Mouse (Mus musculus) midbrain, postnatal 0 days (tissue): ENCODE measurements around the gene Kif4. TPM values are rescaled to one million over a fixed set of nuclear protein-coding genes. Genes with fewer than 3 reads are reported as not detected.

ENCODE experiments used
- ATAC-seq: fragments of 200-750 bp; cut with Nextera tagmentation; 2 replicates; pipeline ENCODE4 v1.8.0; 2017; ENCODE audit warnings: moderate number of reproducible peaks, mild to moderate bottlenecking, moderate TSS enrichment, moderate library complexity; ENCODE audit not compliant: low FRiP score
- DNase-seq: peaks from one replicate; pipeline ENCODE4 v3.0.0-alpha.2; 2015; ENCODE audit warnings: low spot score
- H3K27ac ChIP-seq: fragments of 300-500 bp; sonication (generic); 2 replicates; pipeline ENCODE4 v1.5.1; 2014; ENCODE audit warnings: low read depth, mild to moderate bottlenecking, low read length, mixed read lengths
- H3K27me3 ChIP-seq: fragments of 300-500 bp; sonication (generic); 2 replicates; pipeline ENCODE4 v1.6.1; 2014; ENCODE audit warnings: low read length, control low read depth, mixed read lengths; ENCODE audit not compliant: insufficient read depth
- H3K36me3 ChIP-seq: fragments of 300-500 bp; sonication (generic); 2 replicates; pipeline ENCODE4 v1.6.1; 2014; ENCODE audit warnings: low read length, control low read depth, mixed read lengths; ENCODE audit not compliant: insufficient read depth
- H3K4me1 ChIP-seq: fragments of 300-500 bp; sonication (generic); 2 replicates; pipeline ENCODE4 v1.6.1; 2014; ENCODE audit warnings: mild to moderate bottlenecking, control low read depth, antibody characterized with exemption, low read length, mixed read lengths; ENCODE audit not compliant: insufficient read depth
- H3K4me2 ChIP-seq: fragments of 300-500 bp; sonication (generic); 2 replicates; pipeline ENCODE4 v1.6.1; 2014; ENCODE audit warnings: low read depth, mild to moderate bottlenecking, low read length, mixed read lengths; ENCODE audit not compliant: poor library complexity, severe bottlenecking
- H3K4me3 ChIP-seq: fragments of 300-500 bp; sonication (generic); 2 replicates; pipeline ENCODE4 v1.5.1; 2014; ENCODE audit warnings: low read depth, mild to moderate bottlenecking, low read length, moderate library complexity
- H3K9ac ChIP-seq: fragments of 300-500 bp; sonication (generic); replicated peaks from 2 replicates; pipeline ENCODE4 v1.6.1; 2014; ENCODE audit warnings: mild to moderate bottlenecking, low read length, moderate library complexity, mixed read lengths; ENCODE audit not compliant: poor library complexity, severe bottlenecking
- H3K9me3 ChIP-seq: fragments of 300-500 bp; sonication (generic); 2 replicates; pipeline ENCODE4 v1.6.1; 2016; ENCODE audit warnings: low read length, control low read depth
- CTCF ChIP-seq: IDR thresholded peaks from 2 replicates; pipeline ENCODE4 v1.5.1; 2016; ENCODE audit warnings: antibody characterized with exemption, mild to moderate bottlenecking
- WGBS: fragments of 180-500 bp; shearing (Covaris S2); extraction: QIAGEN DNeasy Blood & Tissue Kit; methylation state at CpG from one replicate; pipeline ENCODE4 v1.1.7; 2014; 5-methylcytosine and 5-hydroxymethylcytosine counted together
- polyA plus RNA-seq: library from polyadenylated mRNA; unstranded; fragments of >200 nt; fragmentation: Nextera tagmentation; extraction: Ambion mirVana; gene quantifications from 2 replicates; pipeline ENCODE4 v1.2.1, GENCODE M21; 2015
- total RNA-seq: library from RNA; depleted of rRNA; stranded (reverse); fragments of >200 nt; gene quantifications from 2 replicates; pipeline ENCODE4 v1.2.3, GENCODE M21; 2014; rRNA removed

Kif4 gene
- total RNA-seq (2.1 and 3.9 TPM in 2 replicates), polyA plus RNA-seq (1.3 and 1.6 TPM in 2 replicates)

DNA sequence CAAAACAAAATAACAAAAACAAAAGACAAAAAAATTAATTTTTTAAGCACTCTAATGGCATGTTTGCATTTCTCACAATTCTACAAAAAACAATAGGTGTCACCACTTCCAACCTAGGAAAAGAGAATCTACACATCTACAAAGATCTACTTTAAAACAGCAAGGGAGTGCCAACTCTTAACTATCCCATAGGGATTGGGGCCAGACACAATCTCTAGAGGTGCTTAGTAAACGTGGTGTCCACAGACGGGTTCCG, at the start of gene Kif4:
Gene Kif4, plus strand, starts transcription at position 192 of the 256 bp plus-strand sequence.
- Histone ChIP-seq H3K36me3 (0 out of 2 replicates have a peak, but pooled peaks cover 3% of the 10 kb centered on the region), H3K4me1 (no peaks in the 10 kb centered on the region), H3K9ac (peak within 1 kb of the TSS; percentile 52; the same call in 1 of the 2 replicates), H3K4me2 (peak within 1 kb of the TSS; percentile 87), H3K9me3 (no peaks in the 10 kb centered on the region), H3K27me3 (no peaks in the 10 kb centered on the region), H3K4me3 (peak within 1 kb of the TSS; percentile 48), H3K27ac (peak within 1 kb of the TSS; percentile 43; the same call in 1 of the 2 replicates)
- DNase-seq (no peak), ATAC-seq (no peak)
- no peak for TF ChIP-seq CTCF
- 13% methylated on average over 3 of the region's 3 CpGs for WGBS

DNA sequence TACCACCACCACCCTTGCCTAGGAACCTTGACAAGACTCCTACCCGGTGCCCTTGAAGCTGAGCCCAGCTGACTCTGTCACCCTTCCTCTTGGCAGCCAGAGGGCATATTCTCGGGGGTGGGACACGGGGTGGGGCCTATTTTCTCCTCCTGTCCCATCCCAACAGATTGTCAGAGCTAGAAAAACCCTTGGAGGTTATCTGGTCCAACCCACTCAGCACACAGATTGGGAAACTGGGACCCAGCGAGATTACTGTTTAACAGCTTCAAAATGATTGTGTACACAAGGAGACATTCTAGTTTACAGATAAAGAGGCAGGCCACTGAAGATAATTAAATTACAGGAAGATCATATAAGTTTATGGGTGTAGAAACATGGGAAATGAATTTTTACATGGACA, 30.7 kb upstream of the Kif4 start, which contains the start of gene P2ry4:
Gene P2ry4, minus strand, starts transcription at position 79 of the 400 bp plus-strand sequence.
- no peak within 1 kb of the TSS for H3K4me2 ChIP-seq
- H3K27me3 ChIP-seq, result peaks cover 4% of the 10 kb centered on the region
- no peaks in the 10 kb centered on the region for H3K9me3 ChIP-seq
- no peak for ATAC-seq
- no peaks in the 10 kb centered on the region for H3K36me3 ChIP-seq
- WGBS, result 53% methylated on average over 4 of the region's 4 CpGs
- no peak within 1 kb of the TSS for H3K27ac ChIP-seq
- no peak within 1 kb of the TSS for H3K4me3 ChIP-seq
- no peak for TF ChIP-seq CTCF
- no peak for DNase-seq
- no peak within 1 kb of the TSS for H3K9ac ChIP-seq
- no peaks in the 10 kb centered on the region for H3K4me1 ChIP-seq

DNA sequence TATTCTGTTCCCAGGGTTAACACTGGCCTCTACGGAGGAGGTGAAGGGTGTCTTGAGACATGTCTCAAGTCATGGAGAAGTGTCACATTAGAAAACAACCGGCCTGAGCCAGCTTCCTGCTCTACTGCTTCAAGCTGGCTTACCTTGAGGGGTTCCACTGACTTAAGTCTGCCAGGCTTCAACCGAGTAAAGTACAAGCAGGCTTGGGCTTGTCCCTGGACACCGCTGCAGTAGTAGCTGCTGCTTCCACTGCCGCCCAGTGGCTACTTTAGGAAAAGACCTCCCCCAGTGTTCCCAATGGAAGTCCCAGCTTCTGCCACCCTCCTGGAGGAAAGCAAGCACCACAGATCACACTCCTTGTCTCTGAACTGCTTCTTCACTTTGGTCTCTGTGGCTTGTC, 28.1 kb upstream of the Kif4 start:
- Histone ChIP-seq H3K27ac (no peak overlapping the region), H3K36me3 (no peaks in the 10 kb centered on the region), H3K27me3 (peaks cover 6% of the 10 kb centered on the region), H3K4me2 (no peak overlapping the region), H3K4me3 (no peak overlapping the region), H3K4me1 (no peaks in the 10 kb centered on the region), H3K9me3 (no peaks in the 10 kb centered on the region), H3K9ac (no peak overlapping the region)
- DNase-seq, result peak; percentile 40
- TF ChIP-seq CTCF, result peak; percentile 58
- WGBS, result 24% methylated on average over 5 of the region's 5 CpGs
- no peak for ATAC-seq

DNA sequence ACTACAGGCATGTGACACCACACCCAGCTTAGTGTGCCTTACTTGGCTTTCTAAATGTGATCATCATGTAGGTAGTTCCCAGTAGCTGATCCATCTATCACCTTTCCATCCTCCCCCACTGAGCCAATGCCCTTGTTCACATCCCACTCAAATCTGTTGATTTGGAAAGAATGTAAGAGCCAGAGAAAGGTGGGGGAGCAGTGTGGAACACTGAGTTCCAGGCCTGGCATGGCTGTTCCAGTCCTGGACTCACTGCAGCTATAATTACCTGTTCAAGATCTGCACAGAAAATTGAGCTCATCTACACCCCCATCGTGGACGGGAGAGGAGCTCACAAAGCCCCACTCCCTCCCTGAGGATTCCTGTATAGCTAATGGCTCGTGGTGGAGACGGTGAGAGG, 25.8 kb upstream of the Kif4 start:
- H3K27me3 ChIP-seq, result peaks cover 6% of the 10 kb centered on the region; the same call in 1 of the 2 replicates
- H3K4me2 ChIP-seq, result no peak overlapping the region
- H3K9me3 ChIP-seq, result no peaks in the 10 kb centered on the region
- no peak overlapping the region for H3K9ac ChIP-seq
- H3K4me3 ChIP-seq, result no peak overlapping the region
- no peak for DNase-seq
- H3K4me1 ChIP-seq, result no peaks in the 10 kb centered on the region
- 71% methylated on average over 4 of the region's 4 CpGs for WGBS
- H3K36me3 ChIP-seq, result no peaks in the 10 kb centered on the region
- ATAC-seq, result no peak
- no peak for TF ChIP-seq CTCF
- no peak overlapping the region for H3K27ac ChIP-seq

- TF ChIP-seq CTCF, result no peak
- Histone ChIP-seq H3K4me3 (no peak within 1 kb of the TSS), H3K36me3 (no peaks in the 10 kb centered on the region), H3K9ac (no peak within 1 kb of the TSS), H3K4me1 (no peaks in the 10 kb centered on the region), H3K27ac (no peak within 1 kb of the TSS), H3K4me2 (no peak within 1 kb of the TSS), H3K9me3 (no peaks in the 10 kb centered on the region), H3K27me3 (no peaks in the 10 kb centered on the region; the same call in 1 of the 2 replicates)
- DNase-seq (no peak), ATAC-seq (no peak)
- WGBS, result 46% methylated on average over 1 of the region's 1 CpGs
Observed at GRCm38 (mm10) chrX:100605314-100605713, 20.2 kb upstream of the Kif4 start, which contains the start of gene Arr3. TSS of gene Arr3 (plus strand) at chrX:100605497.

DNA sequence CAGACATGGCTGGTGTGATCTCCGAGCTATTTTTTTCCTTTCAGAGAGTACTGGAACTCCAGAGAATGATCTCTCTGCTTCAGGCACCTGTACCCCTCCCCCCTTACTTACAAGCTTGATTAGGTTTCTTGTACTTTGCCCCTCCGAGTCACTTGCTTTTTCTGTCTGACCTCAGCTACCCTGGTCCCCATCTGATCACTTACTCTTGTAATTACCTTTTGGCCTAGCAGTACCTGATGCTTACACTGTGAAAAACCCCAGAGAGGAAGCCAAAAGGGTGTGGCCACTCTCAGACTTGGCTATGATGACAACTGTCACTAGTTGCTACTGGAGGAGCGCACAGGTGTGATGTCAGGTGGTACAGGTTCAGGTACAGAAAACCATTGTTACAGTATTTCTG, 7.0 kb upstream of the Kif4 start:
- H3K27me3 ChIP-seq, result no peaks in the 10 kb centered on the region
- no peak overlapping the region for H3K4me2 ChIP-seq
- ATAC-seq (no peak), DNase-seq (no peak)
- no peak overlapping the region for H3K27ac ChIP-seq
- H3K9me3 ChIP-seq, result no peaks in the 10 kb centered on the region
- 65% methylated on average over 3 of the region's 3 CpGs for WGBS
- no peak overlapping the region for H3K9ac ChIP-seq
- H3K4me3 ChIP-seq, result no peak overlapping the region
- 0 out of 2 replicates have a peak, but pooled peaks cover 3% of the 10 kb centered on the region for H3K36me3 ChIP-seq
- H3K4me1 ChIP-seq, result no peaks in the 10 kb centered on the region
- no peak for TF ChIP-seq CTCF
